Mouse (Mus musculus) brain, embryonic 14.5 days (tissue): ENCODE results near the gene Pde9a.

Source experiments
- CTCF ChIP-seq: fragments of 200-500 bp; IDR thresholded peaks from 2 replicates; pipeline ENCODE4 v1.5.1; 2012; ENCODE audit warnings: inconsistent platforms, mild to moderate bottlenecking, moderate library complexity, borderline replicate concordance; ENCODE audit not compliant: insufficient read depth, insufficient read length; ENCODE audit errors: extremely low read depth
- POLR2A ChIP-seq: fragments of 200-500 bp; IDR thresholded peaks from 2 replicates; pipeline ENCODE4 v1.6.1; 2012; ENCODE audit warnings: mild to moderate bottlenecking, inconsistent platforms, borderline replicate concordance; ENCODE audit not compliant: poor library complexity, insufficient read depth, insufficient read length, severe bottlenecking; ENCODE audit errors: extremely low read depth

GRCm38 (mm10) chr17:31370221-31370620 is 15.8 kb upstream of the Pde9a start:
- TF ChIP-seq POLR2A (no peak), CTCF (no peak)
